Mouse (Mus musculus) testis, adult 2 months (tissue): ENCODE measurements around the gene Ppp1cc. TPM values are rescaled to one million over a fixed set of nuclear protein-coding genes. Genes with fewer than 3 reads are reported as not detected.

Experiments used
- H3K27ac ChIP-seq: fragments of 200-500 bp; 2 replicates; pipeline ENCODE4 v1.5.1; 2012; ENCODE audit warnings: low read depth, low read length; ENCODE audit not compliant: control insufficient read depth, insufficient read depth
- H3K27me3 ChIP-seq: fragments of 200-500 bp; 2 replicates; pipeline ENCODE4 v1.6.1; 2012; ENCODE audit warnings: mild to moderate bottlenecking, low read length, moderate library complexity; ENCODE audit not compliant: control insufficient read depth, insufficient read depth
- H3K36me3 ChIP-seq: fragments of 200-500 bp; 2 replicates; pipeline ENCODE4 v1.6.1; 2012; ENCODE audit warnings: mild to moderate bottlenecking, low read length; ENCODE audit not compliant: control insufficient read depth, insufficient read depth
- H3K4me1 ChIP-seq: fragments of 200-500 bp; 2 replicates; pipeline ENCODE4 v1.6.1; 2012; ENCODE audit warnings: low read length; ENCODE audit not compliant: control insufficient read depth, insufficient read depth
- H3K4me3 ChIP-seq: fragments of 200-500 bp; 2 replicates; pipeline ENCODE4 v1.5.1; 2012; ENCODE audit warnings: low read depth, mild to moderate bottlenecking, low read length, moderate library complexity, mixed read lengths; ENCODE audit not compliant: control insufficient read depth
- CTCF ChIP-seq: fragments of 200-500 bp; IDR thresholded peaks from 2 replicates; pipeline ENCODE4 v1.5.1; 2012; ENCODE audit warnings: low read depth, mild to moderate bottlenecking, inconsistent platforms, low read length, moderate library complexity; ENCODE audit not compliant: control insufficient read depth, insufficient read depth, insufficient replicate concordance
- POLR2A ChIP-seq: fragments of 200-500 bp; IDR thresholded peaks from 2 replicates; pipeline ENCODE4 v1.6.1; 2012; ENCODE audit warnings: low read depth, mild to moderate bottlenecking, inconsistent platforms, low read length, moderate library complexity; ENCODE audit not compliant: control insufficient read depth
- polyA plus RNA-seq: library from polyadenylated mRNA; depleted of rRNA; stranded (reverse); fragments of >200 nt; gene quantifications from 2 replicates; pipeline ENCODE4 v1.2.3, GENCODE M21; 2012; rRNA removed

Gene Ppp1cc
- 524 and 547 TPM in 2 replicates for polyA plus RNA-seq

DNA sequence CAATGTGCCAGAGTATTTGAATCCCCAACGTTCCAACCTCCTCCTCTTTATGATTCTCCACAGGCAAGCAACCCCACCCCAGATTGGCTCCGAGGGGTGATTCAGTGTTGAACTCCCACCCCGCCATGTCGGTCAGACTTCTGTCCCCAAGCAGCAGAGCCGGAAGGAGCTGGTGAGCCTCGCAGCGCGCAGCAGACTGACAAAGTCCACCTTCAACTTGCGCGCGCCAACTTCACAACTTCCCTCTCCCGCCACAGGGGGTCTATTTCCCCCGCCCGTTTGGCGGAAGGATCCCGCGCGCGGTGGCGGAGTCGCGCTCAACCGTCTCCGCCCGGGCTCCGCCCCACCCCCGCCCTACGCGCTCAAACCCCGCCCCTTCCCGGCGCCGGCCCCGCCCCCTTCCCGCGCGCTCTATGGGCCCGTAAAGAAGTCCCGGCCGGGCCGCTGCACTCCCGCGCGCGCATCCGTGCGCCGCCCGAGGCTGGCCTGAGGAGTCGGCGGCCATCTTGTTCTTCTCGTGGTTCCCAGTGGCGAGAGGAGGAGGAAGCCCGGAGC, at the start of gene Ppp1cc:
Gene Ppp1cc (plus strand): TSS at position 452 of the 555 bp plus-strand sequence.
- Histone ChIP-seq H3K27ac (peak within 1 kb of the TSS; percentile 93), H3K4me3 (peak within 1 kb of the TSS; percentile 90), H3K36me3 (no peaks in the 10 kb centered on the region; the same call in 1 of the 2 replicates), H3K27me3 (no peaks in the 10 kb centered on the region), H3K4me1 (peaks cover 20% of the 10 kb centered on the region)
- no peak for TF ChIP-seq CTCF
- peak; percentile 70 for TF ChIP-seq POLR2A

DNA sequence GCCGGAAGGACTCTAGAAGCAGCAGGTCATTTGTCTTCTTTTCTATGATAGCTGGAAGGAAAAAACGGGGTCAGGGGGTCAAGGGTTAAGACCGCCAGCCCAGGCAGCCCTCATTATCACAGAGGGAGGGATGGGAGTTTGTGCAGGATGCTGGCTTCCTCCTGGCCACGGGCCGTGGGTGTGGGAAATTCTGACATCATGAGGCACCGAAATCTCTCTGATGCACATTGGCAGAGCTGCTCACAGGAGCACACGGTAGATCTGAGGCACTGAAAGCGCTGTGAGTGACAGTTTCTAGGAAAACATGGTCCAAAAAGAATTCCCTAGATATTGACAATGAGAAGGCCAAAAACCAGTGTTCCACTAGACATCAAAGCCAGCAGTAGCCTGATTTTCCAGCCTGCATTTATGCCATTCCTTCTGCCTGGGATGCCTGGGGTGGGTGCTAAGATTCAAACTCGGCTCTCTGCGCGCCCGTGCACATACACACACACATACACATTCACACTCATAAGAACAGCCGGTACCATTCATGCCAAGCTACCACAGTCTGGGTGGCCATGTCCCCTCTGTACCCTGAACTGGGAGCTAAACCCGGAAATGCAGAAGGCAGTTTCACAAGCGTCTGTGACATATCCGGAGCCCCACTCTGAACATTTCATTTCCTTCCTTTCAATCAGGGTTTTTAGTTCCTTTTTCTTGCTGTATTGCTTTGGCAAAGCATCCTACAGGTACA, 48.6 kb upstream of the Ppp1cc start:
- Histone ChIP-seq H3K27ac (no peak overlapping the region), H3K4me3 (no peak overlapping the region), H3K4me1 (peaks cover 12% of the 10 kb centered on the region), H3K27me3 (no peaks in the 10 kb centered on the region), H3K36me3 (no peaks in the 10 kb centered on the region)
- TF ChIP-seq CTCF (no peak), POLR2A (no peak)

DNA sequence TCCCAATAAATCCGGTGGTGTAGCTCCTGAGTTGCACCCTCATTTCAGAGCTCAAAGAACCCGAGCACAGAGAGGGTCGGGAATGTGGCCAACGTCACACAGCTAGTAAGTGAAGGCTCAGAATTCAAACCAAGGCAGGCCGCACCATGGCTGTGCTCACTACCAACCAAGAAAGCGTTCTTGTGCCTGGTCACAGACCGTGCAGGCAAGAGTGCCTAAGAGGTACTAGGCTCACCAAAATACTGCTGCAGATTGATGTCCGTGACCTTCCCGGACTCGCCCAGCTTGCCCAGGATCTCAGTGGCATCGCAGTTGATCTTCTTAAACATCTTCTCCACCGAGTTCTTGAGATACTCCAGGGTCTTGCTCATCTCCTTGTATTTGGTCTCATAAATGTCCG, 47.5 kb upstream of the Ppp1cc start:
- Histone ChIP-seq H3K4me3 (no peak overlapping the region), H3K27me3 (no peaks in the 10 kb centered on the region), H3K27ac (no peak overlapping the region), H3K4me1 (peaks cover 12% of the 10 kb centered on the region), H3K36me3 (no peaks in the 10 kb centered on the region)
- no peak for TF ChIP-seq POLR2A
- no peak for TF ChIP-seq CTCF

DNA sequence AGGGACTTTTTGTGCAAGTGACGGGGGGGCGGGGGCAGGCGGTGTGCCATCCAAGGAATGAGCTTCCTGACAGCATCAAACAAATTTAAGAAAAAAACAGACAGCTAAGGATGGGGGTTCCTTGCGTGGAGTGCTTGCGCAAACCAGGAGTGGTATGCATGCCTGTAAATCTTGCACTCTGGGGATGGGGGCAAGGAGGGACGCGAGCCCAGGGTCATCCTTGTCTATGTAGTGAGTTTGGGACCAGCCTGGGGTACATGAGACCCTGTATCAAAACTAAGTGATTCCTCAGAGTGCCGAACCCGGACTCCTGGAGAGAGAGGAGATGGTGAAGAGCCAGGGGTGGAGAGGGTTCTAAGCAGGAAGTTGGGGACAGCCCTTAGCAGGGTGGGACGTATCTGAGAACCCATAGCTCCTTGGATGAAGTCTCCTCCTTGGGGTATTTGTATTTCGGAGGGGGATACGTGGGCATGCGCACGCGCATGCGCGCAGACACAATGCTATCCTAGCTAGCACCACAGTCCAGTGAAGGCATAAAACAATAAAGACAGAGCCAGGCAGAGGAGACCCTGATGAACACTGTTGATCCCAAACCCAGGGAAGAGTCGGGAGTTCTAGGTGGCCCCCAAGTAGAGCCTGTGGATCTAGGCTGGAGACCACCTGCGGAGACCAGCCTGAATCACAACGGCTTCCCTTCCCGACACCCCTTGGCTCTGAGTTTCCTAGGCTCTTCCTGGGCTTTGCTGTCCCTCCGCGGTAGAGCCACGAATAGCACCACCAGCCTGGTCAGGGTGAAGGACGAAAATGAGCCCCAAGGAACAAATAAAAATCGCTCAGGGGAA, 46.8 kb upstream of the Ppp1cc start:
- TF ChIP-seq CTCF, result peak; percentile 12; the same call in 1 of the 2 replicates
- TF ChIP-seq POLR2A, result no peak
- Histone ChIP-seq H3K36me3 (no peaks in the 10 kb centered on the region), H3K27me3 (no peaks in the 10 kb centered on the region), H3K4me1 (peaks cover 12% of the 10 kb centered on the region), H3K4me3 (peak overlapping the region; percentile 61), H3K27ac (no peak overlapping the region)

DNA sequence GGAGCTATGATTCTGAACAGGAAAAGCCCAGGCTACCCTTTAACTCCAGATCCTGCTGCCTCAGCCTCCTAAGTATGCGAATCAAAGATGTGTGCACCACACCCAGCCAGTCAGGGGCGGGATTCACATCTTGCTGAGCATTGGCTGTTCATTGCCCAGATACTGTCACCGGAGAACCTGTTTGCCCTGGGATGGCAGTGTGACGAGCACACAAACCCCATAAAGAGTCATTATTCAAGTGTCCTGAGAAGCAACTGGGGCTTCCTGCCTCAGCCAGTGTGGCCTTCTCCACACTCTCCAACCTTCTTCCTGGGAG, 46.2 kb upstream of the Ppp1cc start:
- no peaks in the 10 kb centered on the region for H3K36me3 ChIP-seq
- H3K27me3 ChIP-seq, result no peaks in the 10 kb centered on the region
- peaks cover 12% of the 10 kb centered on the region for H3K4me1 ChIP-seq
- no peak for TF ChIP-seq CTCF
- H3K4me3 ChIP-seq, result peak overlapping the region; percentile 61
- H3K27ac ChIP-seq, result no peak overlapping the region

DNA sequence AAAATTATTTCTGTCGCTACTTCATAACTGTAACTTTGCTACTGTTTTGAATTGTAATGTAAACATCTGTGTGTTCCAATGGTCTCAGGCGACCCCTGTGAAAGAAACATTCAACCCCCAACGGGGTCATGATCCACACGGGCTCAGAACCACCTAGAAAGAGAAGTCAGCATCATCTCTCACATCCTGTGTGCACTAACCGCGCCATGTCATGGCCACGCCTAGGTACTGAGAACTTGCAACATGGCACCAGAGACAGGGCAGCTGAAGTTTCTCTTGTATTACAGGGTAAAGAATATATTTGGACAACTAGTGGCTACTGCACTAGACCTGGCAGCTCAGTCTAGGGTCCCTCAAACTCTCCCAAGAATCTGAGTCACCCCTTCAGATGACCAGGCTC, 44.6 kb upstream of the Ppp1cc start:
- Histone ChIP-seq H3K4me1 (peaks cover 12% of the 10 kb centered on the region), H3K27ac (no peak overlapping the region), H3K4me3 (no peak overlapping the region), H3K36me3 (no peaks in the 10 kb centered on the region), H3K27me3 (no peaks in the 10 kb centered on the region)
- TF ChIP-seq POLR2A, result no peak
- TF ChIP-seq CTCF, result no peak

DNA sequence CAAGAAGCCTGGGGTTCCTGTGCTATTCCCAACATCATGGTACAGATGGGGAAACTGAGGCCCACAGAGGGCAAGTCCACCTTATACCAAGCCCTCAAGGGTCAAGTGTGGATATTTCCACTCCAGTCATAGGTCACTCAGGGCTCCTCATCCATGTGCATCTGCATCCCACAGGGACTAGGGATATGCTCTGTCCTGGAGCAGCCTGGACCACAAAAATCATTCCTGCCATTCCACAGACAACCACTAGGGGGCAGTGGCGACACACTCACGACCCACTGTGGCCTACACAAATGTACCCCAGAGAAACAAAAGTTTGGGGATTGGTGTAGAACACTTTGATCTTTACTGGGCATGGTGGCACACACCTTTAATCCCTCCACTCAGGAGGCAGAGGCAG, 43.9 kb upstream of the Ppp1cc start:
- peaks cover 12% of the 10 kb centered on the region for H3K4me1 ChIP-seq
- H3K4me3 ChIP-seq, result no peak overlapping the region
- H3K36me3 ChIP-seq, result no peaks in the 10 kb centered on the region
- no peaks in the 10 kb centered on the region for H3K27me3 ChIP-seq
- no peak for TF ChIP-seq POLR2A
- peak; percentile 98 for TF ChIP-seq CTCF
- H3K27ac ChIP-seq, result no peak overlapping the region
